Mouse (Mus musculus) stomach, postnatal 0 days (tissue): ENCODE measurements at regions not wholly inside any gene's neighbourhood (a gene's known extent, or its start where the extent isn't known, plus 50 kb on each side); places are given as distances from the start of the nearest gene placed in this dataset.

Experiments
- ATAC-seq: fragments of 200-750 bp; cut with Nextera tagmentation; 2 replicates; pipeline ENCODE4 v1.8.0; 2017; ENCODE audit not compliant: low FRiP score, low TSS enrichment
- DNase-seq: peaks from one replicate; pipeline ENCODE4 v3.0.0-alpha.2; 2016; ENCODE audit warnings: low spot score
- H3K27ac ChIP-seq: fragments of 300-500 bp; sonication (generic); replicated peaks from 2 replicates; pipeline ENCODE4 v1.5.1; 2014; ENCODE audit warnings: mild to moderate bottlenecking, control low read depth
- H3K27me3 ChIP-seq: fragments of 300-500 bp; sonication (generic); 2 replicates; pipeline ENCODE4 v1.6.1; 2014; ENCODE audit warnings: low read length; ENCODE audit not compliant: control insufficient read depth, insufficient read depth
- H3K36me3 ChIP-seq: fragments of 300-500 bp; sonication (generic); 2 replicates; pipeline ENCODE4 v1.6.1; 2014; ENCODE audit warnings: low read length, mixed read lengths; ENCODE audit not compliant: control insufficient read depth, insufficient read depth
- H3K4me1 ChIP-seq: fragments of 300-500 bp; sonication (generic); replicated peaks from 2 replicates; pipeline ENCODE4 v1.6.1; 2014; ENCODE audit warnings: antibody characterized with exemption; ENCODE audit not compliant: control insufficient read depth, insufficient read depth
- H3K4me2 ChIP-seq: fragments of 300-500 bp; sonication (generic); replicated peaks from 2 replicates; pipeline ENCODE4 v1.6.1; 2014; ENCODE audit warnings: low read depth, mild to moderate bottlenecking, control low read depth, moderate library complexity
- H3K4me3 ChIP-seq: fragments of 300-500 bp; sonication (generic); 2 replicates; pipeline ENCODE4 v1.5.1; 2014; ENCODE audit warnings: low read depth, low read length, control low read depth
- H3K9ac ChIP-seq: fragments of 300-500 bp; sonication (generic); 2 replicates; pipeline ENCODE4 v1.6.1; 2014; ENCODE audit warnings: mild to moderate bottlenecking, low read length, control low read depth, mixed read lengths
- H3K9me3 ChIP-seq: fragments of 300-500 bp; sonication (generic); 2 replicates; pipeline ENCODE4 v1.6.1; 2016; ENCODE audit warnings: low read length; ENCODE audit not compliant: control insufficient read depth
- CTCF ChIP-seq: IDR thresholded peaks from 2 replicates; pipeline ENCODE4 v1.5.1; 2016; ENCODE audit warnings: antibody characterized with exemption, low read depth, mild to moderate bottlenecking, moderate library complexity
- EP300 ChIP-seq: optimal IDR thresholded peaks from 2 replicates; pipeline ENCODE3; 2016; ENCODE audit warnings: antibody characterized with exemption
- WGBS: fragments of 180-500 bp; shearing (Covaris S2); extraction: QIAGEN DNeasy Blood & Tissue Kit; methylation state at CpG from one replicate; pipeline ENCODE4 v1.1.7; 2014; 5-methylcytosine and 5-hydroxymethylcytosine counted together

DNA sequence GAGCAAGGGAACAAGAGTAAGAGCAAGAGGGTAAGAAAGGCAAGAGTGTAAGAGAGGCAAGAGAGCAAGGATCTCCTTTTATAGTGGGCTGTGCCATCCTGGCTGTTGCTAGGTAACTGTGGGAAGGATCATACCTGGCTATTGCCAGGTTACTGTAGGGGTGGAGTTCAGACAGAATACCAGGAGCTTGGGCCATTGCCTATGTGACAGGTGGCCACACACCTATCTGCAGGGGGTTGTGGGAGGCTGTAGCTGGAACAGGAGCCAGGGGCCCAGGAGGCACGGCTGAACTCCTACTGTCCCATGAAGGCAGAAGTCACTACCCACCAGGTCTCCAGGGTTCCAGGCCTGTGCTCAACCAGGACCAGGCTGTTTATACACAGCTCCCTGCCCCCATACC is 1149.0 kb downstream of the 9330182O14Rik start:
- Histone ChIP-seq H3K27me3 (no peaks in the 10 kb centered on the region), H3K9me3 (no peaks in the 10 kb centered on the region), H3K27ac (no peak overlapping the region), H3K9ac (no peak overlapping the region), H3K4me3 (no peak overlapping the region), H3K4me2 (no peak overlapping the region), H3K4me1 (no peaks in the 10 kb centered on the region), H3K36me3 (no peaks in the 10 kb centered on the region)
- no peak for DNase-seq
- no peak for TF ChIP-seq EP300
- TF ChIP-seq CTCF = no peak
- 91% methylated on average over 1 of the region's 1 CpGs for WGBS
- no peak for ATAC-seq

DNA sequence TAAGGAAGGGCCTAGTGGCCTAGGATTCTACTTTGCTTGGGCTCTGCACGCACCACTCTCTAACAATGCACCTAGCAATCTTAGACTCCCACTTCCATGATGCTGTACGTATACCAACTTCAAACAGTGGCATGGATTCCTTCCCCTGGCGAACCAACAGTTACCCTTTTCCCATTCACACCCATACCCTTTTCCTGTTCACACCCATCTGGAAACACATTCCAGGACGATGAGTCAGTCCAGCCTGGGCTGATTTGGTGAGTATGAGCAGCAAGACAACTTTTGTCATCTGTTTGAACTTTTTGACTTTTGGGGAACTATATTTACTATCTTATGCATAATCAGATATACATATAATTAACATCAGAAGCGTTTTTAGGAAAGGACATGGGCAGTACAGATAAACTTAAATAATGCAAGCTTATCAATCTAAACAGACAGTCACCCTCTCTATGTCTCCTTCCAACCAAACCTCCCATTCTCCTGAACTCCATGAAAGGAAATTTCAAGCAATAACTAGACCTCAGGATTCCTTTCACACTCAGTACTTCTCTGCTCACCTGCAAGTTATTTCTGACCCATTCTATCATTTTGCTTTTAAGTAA is 1152.7 kb downstream of the 9330182O14Rik start:
- Histone ChIP-seq H3K4me2 (no peak overlapping the region), H3K36me3 (no peaks in the 10 kb centered on the region), H3K9me3 (no peaks in the 10 kb centered on the region), H3K4me1 (no peaks in the 10 kb centered on the region), H3K9ac (no peak overlapping the region), H3K4me3 (no peak overlapping the region), H3K27me3 (no peaks in the 10 kb centered on the region), H3K27ac (no peak overlapping the region)
- TF ChIP-seq CTCF (no peak), EP300 (no peak)
- DNase-seq (no peak), ATAC-seq (no peak)
- 63% methylated on average over 5 of the region's 5 CpGs for WGBS

DNA sequence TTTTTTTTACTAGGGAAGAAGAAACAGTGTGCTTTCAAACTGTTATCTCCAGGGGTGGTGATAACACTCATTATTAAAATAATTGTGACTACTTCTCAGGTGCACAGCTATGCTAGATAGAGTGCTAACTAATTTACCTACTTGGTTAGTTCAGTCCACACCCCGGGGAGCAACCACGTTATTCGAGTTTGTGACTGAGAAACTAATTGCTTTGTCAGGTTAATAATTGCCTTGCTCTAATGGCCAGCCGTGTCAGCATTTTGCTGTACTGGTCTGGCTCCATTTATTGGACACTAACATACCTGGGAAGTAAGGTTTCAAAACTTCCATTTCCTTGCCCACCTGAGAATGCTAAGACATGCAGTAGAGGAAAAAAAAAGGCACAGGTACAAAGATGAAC is 1163.3 kb downstream of the 9330182O14Rik start:
- ATAC-seq = no peak
- no peak for DNase-seq
- no peak overlapping the region for H3K27ac ChIP-seq
- no peaks in the 10 kb centered on the region for H3K9me3 ChIP-seq
- 49% methylated on average over 4 of the region's 4 CpGs for WGBS
- H3K4me3 ChIP-seq = no peak overlapping the region
- H3K27me3 ChIP-seq = no peaks in the 10 kb centered on the region
- TF ChIP-seq EP300 = no peak
- no peak for TF ChIP-seq CTCF
- H3K4me1 ChIP-seq = no peaks in the 10 kb centered on the region
- H3K9ac ChIP-seq = no peak overlapping the region
- H3K4me2 ChIP-seq = no peak overlapping the region
- H3K36me3 ChIP-seq = no peaks in the 10 kb centered on the region

DNA sequence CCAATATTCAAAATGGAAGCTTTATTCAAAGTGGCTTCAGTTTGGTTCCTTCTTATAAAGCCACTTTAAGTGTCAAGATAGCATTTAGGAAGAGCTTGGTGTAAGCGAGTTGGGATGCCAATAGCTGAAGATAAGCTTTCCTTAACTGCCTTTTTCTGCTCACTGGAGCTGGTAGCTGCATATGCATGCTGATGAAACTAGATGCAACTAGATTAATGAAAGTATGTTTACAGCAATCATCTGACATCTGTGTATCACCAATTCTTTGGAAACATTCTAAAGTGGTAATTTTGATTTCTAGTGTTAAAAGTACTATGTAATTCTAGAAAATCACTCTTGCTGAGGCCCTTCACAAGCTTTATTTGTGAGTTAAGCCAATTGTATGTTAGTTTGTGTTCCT is 1172.5 kb downstream of the 9330182O14Rik start:
- H3K4me1 ChIP-seq = no peaks in the 10 kb centered on the region
- H3K9ac ChIP-seq = no peak overlapping the region
- no peaks in the 10 kb centered on the region for H3K9me3 ChIP-seq
- no peak for DNase-seq
- no peaks in the 10 kb centered on the region for H3K27me3 ChIP-seq
- H3K4me3 ChIP-seq = no peak overlapping the region
- no peaks in the 10 kb centered on the region for H3K36me3 ChIP-seq
- 66% methylated on average over 1 of the region's 1 CpGs for whole genome bisulfite sequencing
- H3K27ac ChIP-seq = no peak overlapping the region
- TF ChIP-seq CTCF (no peak), EP300 (no peak)
- no peak for ATAC-seq
- no peak overlapping the region for H3K4me2 ChIP-seq

DNA sequence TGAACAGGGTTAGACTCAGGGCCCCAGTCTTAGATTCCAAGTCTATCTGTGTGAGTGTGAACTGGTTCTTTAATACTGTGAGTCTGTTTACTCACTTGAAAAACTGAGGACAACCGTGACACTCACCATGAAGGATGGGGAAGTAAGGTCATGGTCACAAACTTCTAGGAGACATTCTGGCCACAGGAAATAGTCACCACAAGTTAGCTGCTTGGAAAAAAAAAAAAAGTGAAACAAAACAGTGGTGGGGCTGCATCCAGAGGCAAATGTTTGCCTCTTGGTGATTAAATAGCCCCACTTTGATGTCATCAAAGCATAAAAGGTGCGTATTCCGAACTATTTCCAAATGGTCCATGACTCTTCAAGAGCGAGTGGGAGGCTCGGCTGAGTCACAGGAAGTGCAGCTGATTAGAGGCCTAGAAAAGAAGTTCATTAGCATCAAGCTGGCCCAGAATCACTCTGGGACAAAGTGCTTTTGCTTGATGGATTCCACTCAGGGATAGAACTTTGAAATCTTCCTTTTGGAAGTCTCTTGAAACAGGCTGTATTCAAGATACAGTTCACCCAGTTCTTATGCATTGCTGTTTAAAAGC is 1177.7 kb downstream of the 9330182O14Rik start:
- Histone ChIP-seq H3K4me2 (no peak overlapping the region), H3K4me3 (no peak overlapping the region)

DNA sequence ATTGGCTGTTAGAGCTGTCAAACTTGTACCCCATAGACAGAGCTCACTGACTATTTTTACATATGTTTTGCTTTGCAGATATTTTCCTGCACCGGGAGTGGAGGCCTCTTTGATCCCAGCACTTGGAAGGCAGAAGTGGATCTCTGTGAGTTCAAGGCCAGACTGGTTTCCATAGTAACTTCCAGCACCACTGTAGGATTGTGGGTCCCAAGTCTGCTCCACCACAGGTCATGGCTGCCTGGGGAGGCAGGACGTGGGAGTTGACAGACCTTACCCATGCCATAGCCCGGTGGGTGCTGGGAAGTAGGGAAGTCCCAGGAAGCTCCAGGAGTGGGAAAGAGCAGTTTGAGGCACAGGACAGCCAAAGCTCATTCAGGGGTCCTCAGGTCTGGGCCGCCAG is 1180.8 kb downstream of the 9330182O14Rik start:
- Histone ChIP-seq H3K27ac (no peak overlapping the region), H3K27me3 (no peaks in the 10 kb centered on the region), H3K4me2 (no peak overlapping the region), H3K9me3 (no peaks in the 10 kb centered on the region), H3K36me3 (no peaks in the 10 kb centered on the region), H3K4me1 (no peaks in the 10 kb centered on the region), H3K9ac (no peak overlapping the region), H3K4me3 (no peak overlapping the region)
- ATAC-seq = no peak
- no peak for DNase-seq
- WGBS = 67% methylated on average over 4 of the region's 4 CpGs
- TF ChIP-seq EP300 = no peak
- TF ChIP-seq CTCF = no peak

More for the DNA sequence above, 1177.7 kb downstream of the 9330182O14Rik start:
- H3K36me3 ChIP-seq = no peaks in the 10 kb centered on the region
- H3K27ac ChIP-seq = no peak overlapping the region
- ATAC-seq (no peak), DNase-seq (no peak)
- no peaks in the 10 kb centered on the region for H3K4me1 ChIP-seq
- TF ChIP-seq CTCF (no peak), EP300 (no peak)
- 62% methylated on average over 5 of the region's 5 CpGs for WGBS
- H3K9me3 ChIP-seq = no peaks in the 10 kb centered on the region
- no peak overlapping the region for H3K9ac ChIP-seq
- H3K27me3 ChIP-seq = no peaks in the 10 kb centered on the region
